Mouse (Mus musculus): ENCODE measurements around the gene Scgb1c1.

Scgb1c1 gene

DNA sequence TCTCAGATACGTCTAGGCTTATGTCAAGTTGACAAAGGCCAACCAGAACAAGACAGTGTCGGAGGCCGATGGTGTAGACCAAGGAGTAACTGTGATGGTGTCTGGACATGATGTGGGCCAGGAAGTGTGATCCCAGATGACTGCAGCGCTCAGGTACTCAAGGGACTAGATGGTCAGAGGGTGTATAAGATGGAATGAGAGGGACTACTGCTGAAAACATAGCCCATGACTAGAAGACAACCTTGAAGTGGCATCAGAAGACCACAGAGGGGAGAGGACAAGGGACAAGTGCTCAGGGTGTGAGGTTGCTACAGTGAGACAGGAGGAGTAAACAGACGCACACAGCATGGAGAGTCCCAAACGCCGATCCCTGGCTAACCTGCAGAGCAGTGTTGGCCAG lies 1.5 kb upstream of the Scgb1c1 start:
- no peak for DNase-seq (ENCODE audit: low spot score)

DNA sequence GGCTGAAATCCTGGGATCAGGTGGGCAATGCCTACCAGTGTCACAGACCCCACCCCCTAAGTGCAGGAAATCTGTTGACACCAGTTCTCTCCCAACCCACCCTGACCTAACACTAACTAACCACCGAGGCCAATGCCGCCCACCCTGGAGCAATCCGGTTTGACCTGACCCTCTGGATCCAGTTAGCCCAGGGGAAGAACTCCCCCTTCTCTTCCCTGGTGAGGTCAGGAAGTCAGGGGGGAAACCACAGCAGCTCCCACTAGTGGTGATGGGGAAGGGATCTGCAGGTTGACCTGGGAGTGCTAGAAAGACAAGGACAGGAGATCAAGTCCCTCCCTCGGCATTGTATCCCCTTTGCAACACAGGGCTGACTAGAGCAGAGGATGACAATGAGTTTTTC lies 336 bp downstream of the Scgb1c1 start:
- DNase-seq (ENCODE audit: low spot score), result no peak

DNA sequence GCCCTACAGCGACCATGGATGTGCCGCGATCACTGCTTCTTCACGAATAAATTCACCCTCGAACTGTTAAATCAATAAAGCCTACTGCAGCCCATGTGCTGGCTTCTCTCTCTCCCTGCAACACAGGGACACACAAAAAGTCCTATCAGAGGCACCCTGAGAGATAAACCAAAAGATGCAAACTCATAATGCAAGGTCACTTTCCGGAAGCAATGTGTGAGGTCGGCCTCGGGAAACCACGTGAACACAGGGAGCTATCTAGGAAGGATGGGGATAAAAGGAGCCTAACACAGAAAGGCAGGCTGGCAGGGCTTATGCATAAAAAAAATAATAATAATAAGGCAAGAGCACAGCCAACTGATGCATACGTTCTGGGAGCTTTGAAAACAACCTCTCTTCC lies 1.3 kb downstream of the Scgb1c1 start:
- DNase-seq (ENCODE audit: low spot score), result no peak

DNA sequence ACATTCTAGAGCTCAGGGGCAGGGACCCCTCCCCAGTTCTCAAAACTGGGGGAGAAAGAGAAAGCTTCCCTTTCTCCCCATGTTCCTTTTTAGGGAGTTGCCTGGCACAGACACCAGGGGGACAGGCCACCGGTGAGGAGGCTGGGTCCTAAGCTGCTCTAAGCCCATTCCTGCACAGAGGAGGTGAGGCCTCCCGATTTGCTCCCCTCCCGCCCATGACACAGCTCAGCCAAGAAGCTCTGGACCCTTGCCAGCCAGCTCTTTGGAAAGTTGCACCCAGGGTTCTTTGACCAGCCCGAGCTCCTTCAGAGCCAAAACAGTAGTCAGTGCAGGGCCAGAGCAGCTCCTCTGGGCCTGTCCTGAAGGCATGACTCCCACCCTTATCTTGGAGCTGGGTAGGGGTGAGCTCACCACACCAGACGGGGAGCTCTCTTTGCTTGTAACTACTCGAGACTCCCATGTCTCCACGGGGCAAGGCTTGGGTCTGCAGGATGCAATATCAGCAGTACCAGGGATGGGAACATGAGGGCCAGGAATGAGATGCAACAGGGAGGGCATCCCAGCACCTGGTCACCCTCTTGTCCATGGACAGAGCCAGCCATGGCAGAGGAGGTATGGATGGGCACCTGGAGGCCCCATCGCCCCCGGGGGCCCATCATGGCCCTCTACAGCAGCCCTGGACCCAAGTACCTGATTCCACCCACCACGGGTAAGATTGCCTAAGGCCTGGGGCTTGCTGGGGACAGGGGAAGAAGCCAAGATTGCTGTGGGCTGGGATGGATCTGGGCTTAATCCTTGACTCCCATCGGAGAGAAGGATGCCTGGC lies 2.6 kb downstream of the Scgb1c1 start, which contains the start of gene Odf3:
Gene Odf3 (plus strand): TSS at position 51 of the 826 bp plus-strand sequence.
- no peak for DNase-seq (ENCODE audit: low spot score)

DNA sequence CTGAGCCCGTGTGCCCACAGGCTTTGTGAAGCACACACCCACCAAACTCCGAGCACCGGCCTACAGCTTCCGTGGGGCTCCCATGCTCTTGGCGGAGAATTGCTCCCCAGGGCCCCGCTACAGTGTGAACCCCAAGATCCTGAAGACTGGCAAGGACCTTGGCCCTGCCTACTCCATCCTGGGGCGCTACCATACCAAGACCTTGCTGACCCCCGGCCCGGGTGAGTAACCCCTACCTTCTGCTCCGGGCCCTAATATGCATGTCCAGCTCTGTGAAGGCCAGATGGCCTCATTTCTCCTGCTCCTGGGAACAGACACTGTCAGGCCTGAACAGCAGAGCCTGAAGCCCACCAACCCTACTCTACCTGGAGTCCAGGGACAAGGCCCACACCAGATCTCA lies 3.2 kb downstream of the Scgb1c1 start:
- DNase-seq (ENCODE audit: low spot score), result no peak

DNA sequence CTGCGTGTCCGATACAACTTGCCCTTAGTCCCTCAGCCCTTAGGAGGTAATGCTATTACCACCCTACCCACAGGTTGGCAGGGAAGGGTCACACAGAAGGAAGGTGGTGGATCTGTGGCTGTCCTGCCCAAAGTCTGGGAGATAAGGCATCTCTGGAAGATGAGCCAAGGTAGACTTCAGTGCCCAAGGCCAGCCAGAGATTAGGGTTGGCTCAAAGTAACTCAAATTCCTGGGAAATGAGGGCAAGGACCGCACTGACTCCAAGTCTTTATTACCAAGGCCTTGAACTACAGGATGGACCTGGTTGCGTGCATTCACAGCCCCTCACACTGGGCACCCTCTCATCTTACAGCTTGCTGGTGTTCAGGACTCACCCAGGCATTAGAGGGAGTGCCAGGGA lies 6.6 kb downstream of the Scgb1c1 start:
- no peak for DNase-seq (ENCODE audit: low spot score)

DNA sequence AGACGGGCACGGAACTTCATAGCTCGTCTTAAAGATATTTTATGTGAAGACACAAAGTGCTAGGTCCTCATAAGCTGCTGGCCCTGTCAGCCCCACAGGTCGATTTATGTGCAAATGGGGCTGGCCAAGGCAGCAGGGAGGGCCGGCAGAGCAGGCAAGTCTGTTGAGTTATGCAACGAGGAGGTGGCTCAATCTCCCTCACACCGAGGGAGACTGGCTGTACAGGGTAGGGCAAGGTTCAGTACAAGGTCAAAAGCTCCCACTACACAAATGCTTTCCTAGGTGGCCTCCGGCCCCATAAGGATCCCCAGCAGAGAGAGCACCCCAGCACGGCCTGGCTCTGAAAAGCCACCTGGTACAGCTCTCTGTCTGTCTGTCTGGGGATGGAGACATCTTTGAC lies 8.0 kb downstream of the Scgb1c1 start:
- DNase-seq (ENCODE audit: low spot score), result no peak

DNA sequence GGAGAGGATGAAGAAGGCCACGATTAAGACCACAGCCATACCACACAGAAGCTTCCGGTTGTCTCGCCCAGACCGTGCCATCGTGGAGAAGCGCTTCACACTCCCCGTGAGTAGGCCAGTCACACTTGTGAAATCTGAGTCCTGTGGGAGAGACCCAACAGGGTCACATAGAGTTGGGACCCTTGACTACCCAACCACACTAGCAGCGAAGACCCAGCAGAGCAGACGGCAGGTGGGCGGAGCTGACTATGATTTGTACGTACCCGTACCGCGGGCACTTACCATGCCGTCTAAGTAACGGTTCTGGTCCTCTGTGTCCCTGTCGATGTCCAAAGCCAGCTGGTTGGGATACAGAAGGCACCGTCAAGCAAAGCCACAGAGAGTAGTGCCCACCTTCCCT lies 9.1 kb downstream of the Scgb1c1 start:
- no peak for DNase-seq (ENCODE audit: low spot score)

DNA sequence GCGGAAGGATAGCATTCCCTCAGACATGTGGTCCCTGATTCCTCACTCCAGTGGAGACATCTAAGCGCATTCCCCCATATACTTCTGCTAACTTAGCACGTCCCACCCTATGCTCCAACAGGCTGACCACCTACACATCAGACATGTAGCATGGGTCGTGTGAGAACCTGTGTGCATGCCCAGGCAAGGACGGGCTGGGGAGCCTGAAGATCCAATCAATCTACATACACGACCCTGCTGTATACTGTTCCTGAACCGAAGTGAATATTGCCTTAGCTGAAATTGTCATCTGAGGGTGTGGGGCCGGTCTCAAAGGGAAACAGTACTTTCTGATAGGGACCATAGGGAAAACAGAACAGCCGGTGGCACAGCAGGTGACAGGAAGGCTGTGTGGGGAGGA lies 9.8 kb downstream of the Scgb1c1 start:
- DNase-seq (ENCODE audit: low spot score), result no peak

DNA sequence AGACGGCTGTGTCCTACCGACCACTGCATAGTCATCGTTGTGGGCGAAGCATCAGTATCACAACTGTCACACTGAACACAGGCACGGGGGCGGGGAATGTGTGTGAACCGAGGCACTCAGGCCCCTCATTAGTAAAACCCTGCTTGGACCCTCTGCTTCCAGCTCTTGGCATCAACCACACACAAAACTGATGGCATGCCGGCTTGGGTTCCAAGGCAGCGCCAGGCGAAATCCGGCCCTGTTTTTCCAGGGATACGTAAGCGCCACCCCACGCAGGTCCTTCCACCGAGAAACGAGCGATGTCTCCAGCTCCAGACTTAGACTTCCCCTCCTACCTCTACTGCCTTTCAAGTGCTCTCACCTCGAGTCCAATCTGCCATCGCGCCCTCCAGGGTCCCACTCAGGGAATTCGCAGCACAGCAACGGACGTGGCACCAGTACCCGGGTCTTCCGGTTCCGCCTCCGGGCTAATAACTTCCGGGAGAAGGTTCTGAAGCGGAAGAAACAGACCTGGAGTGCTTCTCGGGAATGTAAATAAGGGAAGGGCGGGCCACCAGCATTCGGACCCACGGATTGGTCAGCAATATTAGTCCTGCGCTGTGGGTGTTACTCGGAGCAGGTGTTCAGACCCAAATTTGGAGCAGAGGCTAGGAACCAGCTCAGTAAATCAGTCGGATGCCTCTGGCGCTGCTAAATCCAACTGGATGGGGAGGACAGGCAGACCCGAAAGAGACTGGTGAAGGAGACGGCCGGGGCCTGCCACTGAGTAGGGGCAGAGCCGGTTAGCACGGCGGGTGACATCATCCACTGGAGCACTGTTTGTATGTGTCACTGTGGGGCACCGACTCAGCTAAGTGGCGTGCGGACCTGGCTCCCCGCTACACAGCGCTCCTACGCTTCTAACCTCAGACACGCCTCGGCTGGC lies 10.8 kb downstream of the Scgb1c1 start, which contains the start of gene Gm45785:
Gene Gm45785 (minus strand): TSS at position 472 of the 925 bp plus-strand sequence.
- DNase-seq (ENCODE audit: low spot score), result peak; percentile 91

DNA sequence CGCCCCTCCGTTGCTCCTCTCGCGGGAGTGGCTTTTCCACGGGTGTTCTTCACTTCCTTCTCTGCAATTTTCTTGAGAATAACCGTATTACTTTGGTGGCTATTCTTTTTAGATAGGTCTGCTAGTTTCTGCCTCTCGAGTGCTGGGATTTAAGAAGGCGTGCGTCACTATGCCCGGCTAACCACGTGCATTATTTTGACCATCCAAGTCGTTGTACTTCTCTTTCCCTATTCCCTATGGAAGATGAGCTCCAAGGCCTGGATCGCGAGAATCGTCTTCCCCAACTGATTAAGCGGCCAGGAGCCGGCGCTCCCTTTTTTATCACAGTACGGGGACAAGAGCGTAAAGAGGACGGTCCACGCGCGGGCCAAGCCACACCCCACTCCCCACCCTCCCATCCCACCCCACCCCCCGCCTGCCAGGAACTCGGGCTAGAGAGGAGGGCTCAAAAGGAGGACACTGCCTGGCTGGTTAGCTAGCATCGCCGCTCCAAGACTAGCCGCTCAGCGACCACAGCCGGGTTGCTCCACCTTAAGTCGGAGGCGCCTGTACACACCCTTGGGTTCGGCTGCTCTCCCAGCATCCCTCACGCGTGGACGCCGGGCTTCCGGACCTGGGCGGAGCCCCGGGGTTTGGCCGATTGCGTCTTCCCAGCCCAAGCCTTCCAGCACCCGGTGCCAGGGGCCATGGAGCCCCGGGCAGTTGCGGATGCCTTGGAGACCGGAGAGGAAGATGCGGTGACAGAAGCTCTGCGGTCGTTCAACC lies 11.6 kb downstream of the Scgb1c1 start, which contains the start of gene Ric8a:
Gene Ric8a (plus strand): TSS at position 173 of the 765 bp plus-strand sequence.
- peak; percentile 83 for DNase-seq (ENCODE audit: low spot score)

DNA sequence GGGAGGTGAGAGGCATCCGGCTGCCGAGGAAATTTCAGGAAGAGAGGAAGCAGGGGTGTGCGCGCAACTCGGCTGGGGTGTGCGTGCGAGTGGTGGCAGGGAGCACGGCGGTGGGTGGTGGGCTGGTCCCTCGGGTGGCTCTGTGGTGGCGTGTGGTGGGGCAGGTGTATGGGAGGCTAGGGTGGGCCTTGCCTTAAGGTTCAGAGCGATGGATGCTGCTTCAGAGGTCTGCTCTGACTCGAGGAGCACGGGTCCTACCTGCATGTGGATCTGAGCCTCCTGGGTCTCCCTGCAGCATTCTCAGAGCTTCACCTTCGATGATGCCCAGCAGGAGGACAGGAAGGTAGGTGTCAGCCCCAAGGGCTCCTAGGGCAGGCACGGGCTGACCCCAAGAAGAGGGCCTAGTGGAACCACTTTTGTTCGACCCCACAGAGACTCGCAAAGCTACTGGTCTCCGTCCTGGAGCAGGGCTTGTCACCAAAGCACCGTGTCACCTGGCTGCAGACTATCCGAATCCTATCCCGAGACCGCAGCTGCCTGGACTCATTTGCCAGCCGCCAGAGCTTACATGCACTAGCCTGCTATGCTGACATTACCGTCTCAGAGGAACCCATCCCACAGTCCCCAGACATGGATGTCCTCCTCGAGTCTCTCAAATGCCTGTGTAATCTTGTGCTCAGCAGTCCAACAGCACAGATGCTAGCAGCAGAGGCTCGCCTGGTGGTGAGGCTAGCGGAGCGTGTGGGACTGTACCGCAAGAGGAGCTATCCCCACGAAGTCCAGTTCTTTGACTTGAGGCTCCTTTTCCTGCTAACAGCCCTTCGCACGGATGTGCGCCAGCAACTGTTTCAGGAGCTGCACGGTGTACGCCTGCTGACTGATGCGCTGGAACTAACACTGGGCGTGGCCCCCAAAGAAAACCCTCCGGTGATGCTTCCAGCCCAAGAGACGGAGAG lies 12.5 kb downstream of the Scgb1c1 start, which contains the start of gene Bet1l:
Gene Bet1l (minus strand): TSS at position 28 of the 956 bp plus-strand sequence.
- no peak for DNase-seq (ENCODE audit: low spot score)

DNA sequence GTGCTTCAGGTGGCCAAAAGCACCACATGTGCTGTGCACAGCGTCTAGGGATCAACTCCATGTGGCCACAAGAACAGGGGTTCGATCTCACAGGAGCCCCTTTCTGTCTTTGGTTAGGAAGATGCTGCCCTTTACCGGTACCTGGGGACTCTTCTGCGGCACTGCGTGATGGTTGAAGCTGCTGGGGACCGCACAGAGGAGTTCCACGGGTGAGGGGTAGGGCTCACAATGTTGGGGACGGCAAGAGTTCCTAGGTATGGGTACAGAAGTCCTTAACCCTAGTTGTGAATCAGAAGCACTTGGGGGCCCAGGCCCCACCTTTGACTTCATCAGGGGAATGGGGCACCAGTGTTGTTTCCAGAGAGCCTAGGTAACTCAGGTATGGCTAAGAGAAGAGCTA lies 13.4 kb downstream of the Scgb1c1 start:
- DNase-seq (ENCODE audit: low spot score), result no peak

DNA sequence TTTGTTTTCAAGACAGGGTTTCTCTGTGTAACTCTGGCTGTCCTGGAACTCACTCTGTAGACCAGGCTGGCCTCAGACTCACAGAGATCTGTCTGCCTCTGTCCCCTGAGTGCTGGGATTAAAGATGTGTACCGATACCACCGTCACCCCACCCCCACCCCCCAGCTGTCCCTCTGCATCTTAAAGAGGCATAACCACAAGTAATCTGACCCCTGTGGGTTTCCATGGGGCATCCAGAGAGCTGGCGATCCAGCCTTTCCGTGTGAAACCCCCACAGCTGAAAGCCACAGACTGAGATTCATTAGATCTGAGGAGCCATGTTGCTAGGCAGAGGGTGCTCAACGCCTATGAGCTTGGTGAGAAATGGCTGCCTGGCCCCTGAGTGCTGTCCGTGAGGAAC lies 14.7 kb downstream of the Scgb1c1 start:
- DNase-seq (ENCODE audit: low spot score), result no peak

DNA sequence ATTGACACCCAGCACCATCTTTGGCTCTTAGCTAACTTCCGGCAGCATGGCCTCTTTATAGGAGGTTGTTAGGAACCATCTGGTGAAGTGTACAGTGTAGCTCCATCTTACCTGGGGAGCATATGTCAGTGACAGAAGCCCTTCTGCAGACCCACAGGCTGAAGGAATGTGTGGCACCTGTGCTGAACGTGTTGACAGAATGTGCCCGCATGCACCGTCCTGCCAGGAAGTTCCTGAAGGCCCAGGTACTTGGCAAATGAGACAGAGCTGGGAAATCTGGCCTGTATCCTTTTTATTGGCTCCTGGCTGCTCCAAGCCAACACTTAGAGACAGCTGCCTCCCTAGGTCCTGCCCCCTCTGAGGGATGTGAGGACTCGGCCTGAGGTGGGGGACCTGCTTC lies 15.4 kb downstream of the Scgb1c1 start:
- DNase-seq (ENCODE audit: low spot score), result no peak

DNA sequence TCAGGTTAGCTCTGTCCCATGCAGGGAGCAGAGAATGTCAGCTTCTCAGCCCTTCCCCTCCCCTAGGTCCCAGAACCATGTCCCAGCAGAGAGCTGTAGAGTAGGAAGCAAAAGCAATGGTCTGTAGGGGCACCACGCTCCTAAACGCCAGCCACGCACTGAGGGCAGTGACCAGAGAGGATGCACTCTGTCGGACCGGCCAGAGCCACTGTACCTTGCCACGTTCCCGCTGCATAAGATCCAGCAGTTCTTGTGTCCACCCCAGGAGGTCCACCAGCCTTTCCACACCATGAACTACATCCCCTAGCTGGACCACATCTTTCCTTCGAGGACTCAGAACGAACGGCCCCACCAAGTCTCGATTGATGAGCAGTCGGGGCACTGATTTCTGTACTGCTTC lies 19.4 kb downstream of the Scgb1c1 start:
- DNase-seq (ENCODE audit: low spot score), result no peak

DNA sequence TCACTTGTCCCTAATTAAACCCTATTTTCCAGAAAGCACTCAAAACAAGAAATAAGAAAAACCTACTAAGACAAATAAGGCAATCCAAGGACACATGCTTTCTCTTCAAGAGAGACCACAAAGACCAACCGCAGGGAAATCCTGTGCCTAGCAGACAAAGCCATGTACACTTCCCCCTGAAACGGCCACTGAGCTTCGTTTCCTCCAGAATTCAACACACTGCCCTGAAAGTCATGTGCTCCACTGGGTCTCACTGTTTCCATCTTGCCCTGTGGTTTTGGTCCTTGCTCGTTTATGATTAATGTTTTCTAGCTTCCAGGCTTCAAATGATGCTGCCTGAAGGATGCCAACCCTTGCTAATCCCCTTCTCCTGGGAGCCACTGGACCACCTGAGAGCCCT lies 28.9 kb downstream of the Scgb1c1 start:
- DNase-seq (ENCODE audit: low spot score), result no peak

DNA sequence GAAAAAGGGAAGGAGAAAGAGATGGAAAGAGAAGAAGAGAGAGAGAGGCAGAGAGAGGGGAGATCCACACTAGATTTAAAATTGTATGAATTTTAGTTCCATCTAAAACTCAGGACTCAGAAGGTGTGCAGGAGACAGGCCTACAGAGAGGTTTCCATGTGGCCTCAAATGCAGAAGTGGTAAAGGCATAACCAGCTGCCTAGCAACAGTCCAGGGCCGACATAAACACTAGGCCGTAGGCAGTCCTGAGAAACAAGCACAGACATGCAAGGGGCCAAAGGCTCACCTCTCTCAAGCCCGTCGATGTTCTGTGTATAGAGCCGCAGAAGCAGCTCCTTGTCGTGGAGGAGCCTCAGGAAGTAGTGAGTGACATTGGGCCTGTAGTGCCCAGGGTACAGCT lies 32.0 kb downstream of the Scgb1c1 start:
- no peak for DNase-seq (ENCODE audit: low spot score)

DNA sequence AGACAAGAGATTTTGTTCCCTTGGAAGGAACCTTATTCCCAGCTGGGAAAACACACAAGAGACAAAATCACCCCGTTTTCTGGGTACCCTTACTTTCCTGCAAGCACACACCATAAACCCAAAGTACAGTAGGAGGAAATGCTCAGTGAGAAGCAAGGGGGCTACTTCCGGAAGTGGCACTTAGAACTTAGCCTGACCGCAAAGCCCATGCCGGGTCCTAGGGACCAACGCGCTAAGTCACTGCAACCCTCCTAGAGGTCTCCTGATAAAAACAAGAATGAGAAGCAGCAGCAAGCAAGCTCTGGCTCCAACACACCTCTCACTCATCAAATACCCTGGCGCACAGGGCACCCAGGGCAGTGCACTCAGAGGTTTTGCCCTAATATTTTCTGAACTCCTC lies 34.0 kb downstream of the Scgb1c1 start:
- DNase-seq (ENCODE audit: low spot score), result no peak

DNA sequence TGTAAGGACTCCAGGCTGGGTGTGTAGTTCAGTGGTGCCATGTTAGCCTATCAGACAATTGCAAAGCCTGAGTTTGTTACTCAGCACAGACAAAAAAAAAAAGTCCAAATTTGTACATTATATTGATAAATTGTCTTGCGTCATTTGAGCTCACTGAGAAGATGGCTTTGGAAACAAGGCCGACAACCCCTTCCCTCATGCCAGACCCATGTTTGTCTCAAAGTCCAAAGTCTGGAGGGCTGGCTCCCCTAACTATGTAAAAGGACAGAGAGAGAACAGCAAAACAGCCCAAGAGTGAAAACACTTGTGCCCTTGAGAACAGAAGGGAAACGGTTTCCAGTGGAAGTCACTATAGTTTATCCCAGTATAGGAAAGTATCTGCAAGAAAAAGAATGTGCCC lies 35.1 kb downstream of the Scgb1c1 start:
- no peak for DNase-seq (ENCODE audit: low spot score)

All from embryo, embryonic 10 days (tissue).